Mouse (Mus musculus) lung, adult 2 months (tissue): ENCODE measurements around the gene Nepro.

Experiments
- CTCF ChIP-seq: fragments of 200-500 bp; IDR thresholded peaks from 2 replicates; pipeline ENCODE4 v1.5.1; 2011; ENCODE audit warnings: mild to moderate bottlenecking, low read length, control low read depth; ENCODE audit not compliant: insufficient read depth
- POLR2A ChIP-seq: fragments of 200-500 bp; IDR thresholded peaks from 2 replicates; pipeline ENCODE4 v1.6.1; 2011; ENCODE audit warnings: low read depth, mild to moderate bottlenecking, control low read depth, low read length, borderline replicate concordance; ENCODE audit errors: extremely low read depth

- TF ChIP-seq CTCF (no peak), POLR2A (no peak)
Measured at GRCm38 (mm10) chr16:44736118-44736517, 12.0 kb downstream of the Nepro start.
